Mouse (Mus musculus): ENCODE measurements around the gene Dlgap1. TPM values are rescaled to one million over a fixed set of nuclear protein-coding genes. Genes with fewer than 3 reads are reported as not detected.

Dlgap1 gene
- polyA plus RNA-seq (2015; fragmentation: Nextera tagmentation; extraction: Ambion mirVana) = 0.22 and 0.31 TPM in 2 replicates

DNA sequence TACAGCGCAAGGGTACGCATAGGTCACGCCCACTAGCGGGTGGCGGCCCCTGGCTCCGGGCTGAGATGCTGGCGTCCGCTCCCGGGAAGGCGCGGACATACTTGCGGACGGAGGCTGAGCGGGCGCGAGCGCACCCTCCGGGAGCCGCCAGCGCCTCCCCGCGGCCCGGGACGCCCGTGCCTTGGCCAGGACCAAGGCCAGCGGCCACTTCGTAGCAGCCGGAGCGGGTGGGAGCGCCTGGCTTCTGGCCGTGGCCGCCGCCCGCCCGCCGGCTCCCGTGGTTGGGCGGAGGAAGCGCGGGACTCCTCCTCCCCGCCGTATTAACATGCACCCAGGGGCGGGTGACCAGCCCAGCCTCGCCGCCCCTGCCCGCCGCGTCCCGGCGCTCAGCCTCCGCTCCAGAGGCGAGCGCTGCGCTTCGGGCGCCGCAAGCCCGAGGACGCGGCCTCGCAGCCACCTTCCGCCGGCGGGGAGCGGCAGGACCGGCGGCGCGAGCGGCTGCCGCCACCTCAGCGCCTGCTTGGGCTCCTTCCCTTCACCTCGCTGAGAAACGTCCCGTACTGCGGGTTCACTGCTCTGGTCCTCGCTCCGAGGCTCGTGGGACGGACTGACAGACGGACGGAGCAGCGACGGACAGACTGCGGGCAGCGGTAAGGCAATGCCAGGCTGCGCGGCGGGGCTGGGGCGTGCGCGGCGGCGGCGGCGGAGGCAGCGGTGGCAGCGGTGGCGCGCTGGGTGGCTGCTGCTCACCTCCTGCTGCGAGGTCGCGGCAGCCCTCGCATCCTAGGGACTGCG, at the start of gene Dlgap1:
TSS of gene Dlgap1 (plus strand) at position 53 of the 795 bp plus-strand sequence.
- no peak within 1 kb of the TSS for H3K27ac ChIP-seq (ENCODE audit: low read depth)
- peak within 1 kb of the TSS; percentile 64 for H3K4me2 ChIP-seq (ENCODE audit: low read depth, low read length)
- TF ChIP-seq CTCF (IDR thresholded peaks at IDR 0.05; ENCODE audit: low read depth) (0 out of 2 replicates have a peak, but pooled peaks have one; percentile 24), EP300 (IDR thresholded peaks at IDR 0.05; ENCODE audit: low read depth) (no peak)
- ATAC-seq (peak; percentile 93), DNase-seq (peak; percentile 62)
- H3K9ac ChIP-seq (replicated peaks) = no peak within 1 kb of the TSS
- 0 out of 2 replicates have a peak, but pooled peaks cover 3% of the 10 kb centered on the region for H3K4me1 ChIP-seq (ENCODE audit: insufficient read depth)
- H3K36me3 ChIP-seq (replicated peaks; ENCODE audit: insufficient read depth, low read length) = no peaks in the 10 kb centered on the region
- peaks cover 35% of the 10 kb centered on the region for H3K27me3 ChIP-seq (ENCODE audit: insufficient read depth, low read length)
- H3K4me3 ChIP-seq (ENCODE audit: low read depth, low read length) = peak within 1 kb of the TSS; percentile 34
- WGBS (ENCODE audit: insufficient replicate concordance) = under 1% methylated on average over 64 of the region's 105 CpGs
- H3K9me3 ChIP-seq (ENCODE audit: low read length) = no peaks in the 10 kb centered on the region

DNA sequence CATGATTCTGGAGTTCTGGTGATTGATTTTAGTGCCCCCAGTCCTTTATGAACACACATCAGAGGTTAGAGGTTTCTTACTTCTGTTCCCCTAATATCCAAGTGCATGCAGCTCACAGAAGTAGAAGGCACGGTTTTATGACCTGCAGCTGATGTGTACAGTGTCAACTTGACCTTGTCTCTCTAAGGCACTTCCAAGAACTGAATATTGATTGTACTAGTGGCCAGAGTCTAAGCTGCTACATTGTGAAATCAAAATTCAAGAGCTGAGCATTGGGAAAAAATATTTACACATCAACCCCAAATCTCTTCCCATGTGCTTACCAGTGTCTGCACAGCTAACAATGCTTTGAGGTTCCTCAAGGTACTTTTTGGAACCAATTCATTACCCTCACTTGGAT, 13.9 kb upstream of the Dlgap1 start:
- no peaks in the 10 kb centered on the region for H3K9me3 ChIP-seq (ENCODE audit: low read length)
- H3K4me3 ChIP-seq (ENCODE audit: low read depth, low read length) = no peak overlapping the region
- no peak overlapping the region for H3K4me2 ChIP-seq (ENCODE audit: low read depth, low read length)
- TF ChIP-seq CTCF (IDR thresholded peaks at IDR 0.05; ENCODE audit: low read depth) (no peak), EP300 (IDR thresholded peaks at IDR 0.05; ENCODE audit: low read depth) (no peak)
- no peaks in the 10 kb centered on the region for H3K36me3 ChIP-seq (replicated peaks; ENCODE audit: insufficient read depth, low read length)
- ATAC-seq (peak; percentile 65), DNase-seq (no peak)
- H3K4me1 ChIP-seq (ENCODE audit: insufficient read depth) = no peaks in the 10 kb centered on the region
- WGBS (ENCODE audit: insufficient replicate concordance) = 35% methylated on average over 1 of the region's 1 CpGs
- H3K27me3 ChIP-seq (ENCODE audit: insufficient read depth, low read length) = no peaks in the 10 kb centered on the region
- no peak overlapping the region for H3K9ac ChIP-seq (replicated peaks)
- H3K27ac ChIP-seq (ENCODE audit: low read depth) = no peak overlapping the region

DNA sequence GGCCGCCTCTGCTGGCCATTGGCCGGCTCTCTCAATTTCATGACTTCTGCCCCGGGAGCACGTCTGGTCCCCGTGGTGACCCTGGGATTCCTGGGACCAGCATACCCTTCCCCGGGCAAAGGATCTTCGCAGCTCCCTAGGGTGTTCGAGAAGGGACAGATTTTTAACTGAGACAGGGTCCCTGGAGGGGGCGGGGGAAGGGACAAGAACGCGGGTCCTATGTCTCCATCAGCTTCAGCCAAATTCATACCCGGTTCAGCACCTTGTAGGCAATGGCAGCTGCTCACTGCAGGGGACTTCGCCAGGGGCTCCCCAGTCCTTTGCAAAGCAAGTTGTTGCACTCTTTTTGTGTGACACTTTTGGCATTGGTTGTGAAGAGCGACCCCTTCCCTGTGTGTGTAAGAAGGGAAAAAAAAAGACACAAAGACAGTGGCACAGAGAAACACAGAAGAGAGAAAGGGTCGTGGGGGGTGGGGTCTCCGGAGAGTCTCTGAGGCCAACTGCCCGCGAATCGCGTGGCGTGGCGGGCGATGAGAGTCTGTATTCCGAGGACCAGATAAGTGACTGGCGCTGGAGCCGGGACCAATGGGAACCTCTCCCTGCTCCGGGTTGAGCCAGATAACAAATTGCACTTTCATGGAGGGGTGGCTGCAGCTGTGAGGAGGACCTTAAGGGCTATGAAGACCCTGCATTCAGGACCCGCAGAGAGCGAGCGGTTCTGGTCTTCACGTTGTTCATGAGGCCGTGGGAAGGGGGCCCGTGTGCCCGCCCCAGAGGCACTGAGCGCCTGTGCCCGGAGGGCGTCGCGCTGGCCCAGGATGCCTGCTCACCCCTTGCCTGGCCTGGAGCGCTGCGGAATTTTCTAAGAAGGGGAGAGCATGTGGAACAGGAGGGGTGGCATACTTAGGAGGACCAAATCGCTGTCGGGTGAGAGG, 1.2 kb downstream of the Dlgap1 start:
- TF ChIP-seq CTCF (IDR thresholded peaks at IDR 0.05; ENCODE audit: low read depth) (no peak), EP300 (IDR thresholded peaks at IDR 0.05; ENCODE audit: low read depth) (no peak)
- Histone ChIP-seq H3K27ac (ENCODE audit: low read depth) (no peak overlapping the region), H3K9ac (replicated peaks) (no peak overlapping the region), H3K4me3 (ENCODE audit: low read depth, low read length) (peak overlapping the region; percentile 34; the same call in 1 of the 2 replicates), H3K9me3 (ENCODE audit: low read length) (no peaks in the 10 kb centered on the region), H3K4me2 (ENCODE audit: low read depth, low read length) (peak overlapping the region; percentile 64), H3K36me3 (replicated peaks; ENCODE audit: insufficient read depth, low read length) (no peaks in the 10 kb centered on the region), H3K27me3 (ENCODE audit: insufficient read depth, low read length) (peaks cover 35% of the 10 kb centered on the region), H3K4me1 (ENCODE audit: insufficient read depth) (0 out of 2 replicates have a peak, but pooled peaks cover 3% of the 10 kb centered on the region)
- ATAC-seq = no peak
- DNase-seq = no peak
- WGBS (ENCODE audit: insufficient replicate concordance) = 4% methylated on average over 43 of the region's 43 CpGs

DNA sequence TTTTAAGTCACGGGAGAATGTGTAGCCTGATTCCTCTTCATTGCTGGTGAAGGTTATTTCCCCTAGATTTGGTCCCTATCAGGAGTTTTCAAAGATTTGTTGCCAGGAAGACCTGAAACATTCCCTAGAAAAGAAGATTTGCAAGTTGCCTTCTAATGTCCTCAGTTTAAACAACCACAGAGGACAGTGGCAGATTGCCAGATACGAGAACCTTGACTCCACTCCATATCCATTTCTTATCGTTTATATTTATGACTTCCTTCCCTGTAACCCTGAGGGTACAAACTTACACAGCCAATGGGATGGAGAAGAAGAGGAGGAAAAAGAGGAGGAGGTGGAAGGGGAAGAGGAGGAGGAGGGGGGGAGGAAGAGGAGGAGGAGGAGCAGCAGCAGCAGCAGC, 4.2 kb downstream of the Dlgap1 start:
- Histone ChIP-seq H3K27ac (ENCODE audit: low read depth) (no peak overlapping the region), H3K4me1 (ENCODE audit: insufficient read depth) (0 out of 2 replicates have a peak, but pooled peaks cover 3% of the 10 kb centered on the region), H3K36me3 (replicated peaks; ENCODE audit: insufficient read depth, low read length) (no peaks in the 10 kb centered on the region), H3K4me3 (ENCODE audit: low read depth, low read length) (no peak overlapping the region), H3K9me3 (ENCODE audit: low read length) (no peaks in the 10 kb centered on the region), H3K9ac (replicated peaks) (no peak overlapping the region), H3K4me2 (ENCODE audit: low read depth, low read length) (no peak overlapping the region), H3K27me3 (ENCODE audit: insufficient read depth, low read length) (peaks cover 31% of the 10 kb centered on the region)
- 59% methylated on average over 3 of the region's 3 CpGs for WGBS (ENCODE audit: insufficient replicate concordance)
- ATAC-seq (no peak), DNase-seq (no peak)
- TF ChIP-seq EP300 (IDR thresholded peaks at IDR 0.05; ENCODE audit: low read depth) (no peak), CTCF (IDR thresholded peaks at IDR 0.05; ENCODE audit: low read depth) (no peak)

DNA sequence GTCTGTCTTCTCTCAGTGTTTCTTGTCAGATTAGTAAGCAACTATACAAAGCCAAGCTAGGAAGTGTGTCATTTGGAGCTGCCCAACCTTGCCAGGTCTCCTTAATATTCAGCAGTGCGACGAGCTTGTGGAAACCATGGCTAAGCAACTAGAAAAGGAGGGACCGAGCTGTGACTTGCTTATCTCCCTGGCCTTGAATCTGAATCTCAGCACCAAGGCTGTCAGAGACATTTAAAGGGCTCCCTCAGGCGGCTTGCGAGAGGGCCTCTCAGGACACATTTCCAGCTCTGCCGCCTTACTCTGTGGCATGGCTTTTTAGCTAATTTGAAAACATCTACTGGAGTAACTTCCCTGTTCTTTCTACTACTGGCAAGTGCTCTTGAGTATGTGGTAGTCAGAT, 5.1 kb downstream of the Dlgap1 start:
- H3K4me3 ChIP-seq (ENCODE audit: low read depth, low read length) = no peak overlapping the region
- peaks cover 24% of the 10 kb centered on the region for H3K27me3 ChIP-seq (ENCODE audit: insufficient read depth, low read length)
- WGBS (ENCODE audit: insufficient replicate concordance) = 49% methylated on average over 6 of the region's 6 CpGs
- H3K9ac ChIP-seq (replicated peaks) = no peak overlapping the region
- H3K4me2 ChIP-seq (ENCODE audit: low read depth, low read length) = no peak overlapping the region
- DNase-seq = no peak
- no peak for TF ChIP-seq EP300 (IDR thresholded peaks at IDR 0.05; ENCODE audit: low read depth)
- TF ChIP-seq CTCF (IDR thresholded peaks at IDR 0.05; ENCODE audit: low read depth) = no peak
- ATAC-seq = no peak
- no peaks in the 10 kb centered on the region for H3K9me3 ChIP-seq (ENCODE audit: low read length)
- no peaks in the 10 kb centered on the region for H3K36me3 ChIP-seq (replicated peaks; ENCODE audit: insufficient read depth, low read length)
- no peak overlapping the region for H3K27ac ChIP-seq (ENCODE audit: low read depth)
- no peaks in the 10 kb centered on the region for H3K4me1 ChIP-seq (ENCODE audit: insufficient read depth)
